Mouse (Mus musculus): ENCODE measurements around the gene Mapkbp1.

The Mapkbp1 gene

DNA sequence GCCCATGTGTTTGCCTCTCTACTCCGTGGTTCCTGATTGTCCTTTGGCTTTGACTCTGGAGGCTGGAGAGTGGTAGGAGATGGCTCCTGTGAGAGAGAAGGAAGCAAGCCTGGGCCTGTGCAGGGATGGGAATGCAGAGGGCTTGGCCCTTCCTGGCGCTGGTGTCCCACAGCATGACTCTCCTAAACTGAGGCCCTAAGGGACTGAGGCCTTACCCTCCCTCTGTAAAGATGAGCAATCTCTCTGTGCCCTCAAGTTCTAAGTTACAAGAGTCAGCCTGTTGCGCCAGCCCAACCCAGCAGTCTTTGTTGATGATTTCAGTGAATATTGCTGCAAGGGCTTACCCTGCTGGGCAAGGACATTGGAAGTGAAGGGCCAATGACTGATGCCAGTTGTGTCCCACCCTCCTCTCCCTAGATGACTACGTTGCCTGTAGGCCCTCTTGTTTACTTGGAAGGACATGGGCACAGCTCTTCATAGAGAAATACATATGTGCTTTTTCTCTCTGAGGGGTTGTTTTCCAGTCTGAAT, 35.2 kb downstream of the Mapkbp1 start:
- DNase-seq (ENCODE audit: low read depth in 1 of 2, low spot score in 2 of 2), result no peak

DNA sequence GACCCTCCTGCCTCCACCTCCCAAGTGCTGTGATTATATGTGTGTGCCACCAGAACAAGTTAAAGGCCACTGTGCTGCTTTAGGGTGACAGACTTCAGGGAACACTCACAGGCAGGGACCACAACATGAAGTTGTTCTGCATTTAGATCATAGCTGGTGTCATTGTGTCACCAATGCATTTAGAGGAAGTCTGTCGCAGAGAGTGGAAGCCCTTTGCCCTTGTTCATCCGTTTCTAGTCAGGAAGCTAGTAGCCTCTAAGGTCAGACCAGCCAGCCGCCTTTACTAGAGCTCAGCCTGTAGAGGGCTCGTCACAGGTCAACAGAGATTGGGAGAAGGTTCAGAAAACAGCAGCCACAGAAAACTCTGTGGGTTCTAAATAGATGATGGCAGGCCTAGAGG, 36.2 kb downstream of the Mapkbp1 start:
- DNase-seq (ENCODE audit: low read depth in 1 of 2, low spot score in 2 of 2), result peak; percentile 5 to 37

DNA sequence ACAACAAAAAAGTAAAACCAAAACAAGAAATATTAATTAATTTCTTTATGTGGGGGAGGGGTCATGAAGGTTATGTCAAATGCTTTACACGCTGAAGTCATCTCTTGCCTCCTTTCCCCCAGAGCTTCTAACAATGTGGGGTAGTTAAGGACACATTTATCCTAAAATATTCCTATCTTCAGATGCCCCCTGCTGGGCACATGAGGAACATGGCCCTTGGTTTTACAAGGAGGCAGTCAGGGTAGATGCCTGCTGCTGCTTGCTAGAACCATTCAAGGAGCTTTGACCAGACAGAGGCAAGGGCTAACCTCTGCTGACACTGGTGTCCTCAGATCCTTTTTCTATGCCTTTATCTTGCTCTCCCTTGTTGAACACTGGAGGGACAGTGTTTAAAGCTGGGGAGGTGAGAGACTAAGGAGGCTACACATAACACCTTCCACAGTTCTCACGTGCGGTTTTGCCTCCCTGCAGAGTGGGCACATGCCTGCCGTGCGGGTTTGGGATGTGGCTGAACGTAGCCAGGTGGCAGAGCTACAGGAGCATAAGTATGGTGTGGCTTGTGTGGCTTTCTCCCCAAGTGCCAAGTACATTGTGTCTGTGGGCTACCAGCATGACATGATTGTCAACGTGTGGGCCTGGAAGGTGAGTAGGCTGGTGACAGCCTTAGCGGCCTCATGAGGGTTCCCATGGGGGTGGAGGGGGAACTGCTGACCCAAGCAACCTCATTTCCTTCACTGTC, 39.1 kb downstream of the Mapkbp1 start:
- DNase-seq (ENCODE audit: low read depth in 1 of 2, low spot score in 2 of 2), result no peak

DNA sequence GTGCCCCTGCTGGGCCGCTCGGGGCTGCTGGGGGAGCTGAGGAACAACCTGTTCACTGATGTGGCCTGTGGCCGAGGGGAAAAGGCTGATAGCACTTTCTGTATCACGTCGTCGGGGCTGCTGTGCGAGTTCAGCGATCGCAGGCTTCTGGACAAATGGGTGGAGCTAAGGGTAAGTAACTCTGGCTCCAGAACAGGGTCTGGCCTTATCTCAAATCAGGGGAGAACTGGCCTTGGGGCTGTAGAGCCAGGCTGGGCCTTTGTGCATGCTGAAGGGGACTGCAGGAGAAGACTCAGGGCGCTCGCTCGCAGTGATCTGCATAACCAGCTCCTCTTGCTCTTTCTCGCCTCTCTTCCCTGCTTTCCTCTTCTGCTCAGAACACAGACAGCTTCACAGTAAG, 40.4 kb downstream of the Mapkbp1 start:
- no peak for DNase-seq (ENCODE audit: low read depth in 1 of 2, low spot score in 2 of 2)

DNA sequence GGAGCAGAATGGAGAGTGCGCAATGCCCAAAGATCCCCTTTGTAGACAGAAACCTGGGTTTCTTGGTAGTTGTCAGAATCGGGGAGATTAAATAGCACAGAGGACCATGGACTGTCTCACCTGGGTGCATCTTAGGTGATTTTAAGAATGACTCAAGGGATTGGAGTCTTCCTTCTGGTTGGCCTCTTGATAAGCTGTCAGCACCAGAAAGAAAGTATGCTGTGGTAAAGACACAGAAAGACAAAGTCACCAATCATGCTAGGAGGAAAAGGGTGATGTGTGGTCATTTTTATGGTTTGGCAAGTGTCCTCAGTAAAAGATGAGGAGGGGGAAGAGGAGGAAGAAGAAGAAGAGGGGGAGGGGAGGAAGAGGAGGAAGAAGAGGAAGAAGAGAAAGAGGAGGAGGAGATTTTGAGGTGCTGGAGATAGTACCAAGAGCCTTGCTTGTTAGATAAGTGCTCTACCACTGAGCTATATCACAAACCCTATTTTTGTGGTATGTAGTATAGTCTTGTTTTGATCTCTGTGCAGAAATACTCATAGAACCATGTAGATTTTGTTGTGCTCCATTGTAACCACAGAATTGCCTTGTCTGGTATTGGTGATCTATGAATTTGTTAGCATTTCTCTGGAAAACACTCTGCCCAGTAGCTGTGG, 41.5 kb downstream of the Mapkbp1 start:
- no peak for DNase-seq (ENCODE audit: low read depth in 1 of 2, low spot score in 2 of 2)

DNA sequence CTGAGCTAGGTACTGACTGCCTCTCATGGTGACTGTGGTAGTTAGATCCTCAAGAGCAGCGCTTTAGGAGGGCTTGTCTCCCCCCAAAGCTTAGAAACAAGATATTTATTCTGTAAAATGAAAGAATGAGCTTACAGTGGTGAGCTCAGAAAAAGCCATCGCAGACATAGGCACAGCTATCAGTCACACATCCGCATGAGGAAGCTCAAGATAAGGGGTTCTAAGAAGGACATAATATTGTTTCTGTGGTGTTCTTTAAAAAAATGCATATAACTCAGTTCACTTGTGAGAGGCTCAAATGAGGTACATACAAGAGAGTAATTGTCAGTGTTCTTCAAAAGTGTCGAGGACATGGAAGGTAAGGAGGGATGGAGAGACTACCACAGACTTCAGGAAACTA, 43.4 kb downstream of the Mapkbp1 start:
- DNase-seq (ENCODE audit: low read depth in 1 of 2, low spot score in 2 of 2), result no peak

DNA sequence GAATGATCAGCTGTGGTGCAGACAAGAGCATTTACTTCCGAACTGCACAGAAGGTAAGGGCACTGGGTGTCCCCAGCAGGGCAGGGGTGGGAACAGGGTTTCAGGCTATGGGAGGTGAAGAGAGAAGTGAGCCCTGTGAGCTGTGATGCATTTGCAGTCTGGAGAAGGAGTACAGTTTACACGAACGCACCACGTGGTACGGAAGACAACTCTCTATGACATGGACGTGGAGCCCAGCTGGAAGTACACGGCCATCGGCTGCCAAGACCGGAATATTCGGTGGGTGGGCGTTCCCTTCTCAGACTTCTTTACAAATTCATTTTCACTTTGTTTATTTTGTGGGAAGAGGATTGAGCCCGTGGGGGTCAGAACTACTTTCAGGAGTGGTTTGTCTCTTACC, 45.1 kb downstream of the Mapkbp1 start:
- DNase-seq (ENCODE audit: low read depth in 1 of 2, low spot score in 2 of 2), result no peak

DNA sequence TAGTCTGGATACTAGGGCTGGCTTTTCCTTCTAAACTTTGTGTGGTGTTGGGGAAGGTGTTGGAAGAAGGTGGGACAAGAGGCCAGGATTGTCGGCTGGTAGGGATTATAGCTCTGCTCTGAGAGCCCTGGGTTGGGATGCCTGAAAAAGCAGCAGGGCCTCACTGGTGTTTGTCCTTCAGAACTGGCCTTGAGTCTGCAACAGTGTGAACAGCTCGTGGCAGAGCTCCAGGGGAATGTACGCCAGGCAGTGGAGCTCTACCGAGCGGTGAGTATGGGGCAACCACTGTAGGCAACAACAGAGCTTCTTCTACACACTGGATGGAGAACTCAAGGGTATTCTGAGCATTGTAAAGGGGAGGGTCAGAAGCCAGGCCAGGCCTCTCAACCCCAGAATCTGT, 51.8 kb downstream of the Mapkbp1 start:
- no peak for DNase-seq (ENCODE audit: low read depth in 1 of 2, low spot score in 2 of 2)

DNA sequence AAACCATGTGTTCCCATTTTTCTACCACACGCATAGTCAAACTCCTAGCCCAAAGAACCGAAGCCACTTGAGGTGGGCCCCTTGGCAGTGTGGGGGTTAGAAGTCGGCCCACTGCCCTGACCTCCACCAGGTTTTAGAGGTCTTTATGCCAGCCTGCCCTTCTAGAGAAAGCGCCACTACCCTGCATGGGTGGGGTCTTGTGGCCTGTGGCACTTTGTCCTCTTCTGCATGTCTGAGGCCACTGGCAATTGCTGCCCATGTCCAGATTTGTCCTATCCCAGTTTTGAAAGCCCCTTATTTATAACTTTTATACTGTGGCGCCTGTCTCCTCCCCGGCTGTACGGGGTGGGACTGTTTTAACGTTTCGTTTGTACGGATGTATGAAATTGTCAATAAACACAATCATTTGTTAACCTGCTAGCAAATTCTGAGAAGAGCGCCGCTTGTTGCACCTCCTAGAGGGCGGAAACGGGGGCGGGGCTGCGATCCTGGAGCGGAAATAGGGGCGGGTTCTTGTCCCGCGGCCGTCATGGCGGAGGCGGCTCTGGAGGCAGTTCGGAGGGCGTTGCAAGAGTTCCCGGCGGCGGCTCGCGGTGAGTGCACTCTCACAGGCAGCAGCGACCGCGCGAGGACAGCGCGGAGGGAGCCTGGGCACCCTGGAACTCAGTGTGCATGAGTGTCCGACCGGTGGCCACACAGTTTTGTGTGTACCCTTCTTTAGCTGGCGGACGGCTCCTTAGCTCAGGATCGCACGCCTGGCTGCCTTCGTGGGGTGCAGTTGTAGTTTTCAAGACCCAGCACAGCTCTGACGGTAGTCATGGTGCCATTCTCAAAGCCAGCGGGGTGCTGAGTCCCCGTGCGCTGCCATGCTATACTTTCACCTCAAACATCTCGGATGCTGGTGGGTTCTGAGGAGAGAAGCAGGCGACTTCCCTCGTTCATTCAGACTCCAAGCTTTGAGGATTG, 54.8 kb downstream of the Mapkbp1 start, which contains the start of the genes Jmjd7 and Gm28042:
Gene Jmjd7, plus strand, starts transcription at position 500 of the 966 bp plus-strand sequence.
Gene Gm28042, plus strand, starts transcription at position 510 of the 966 bp plus-strand sequence.
- peak; percentile 58 to 83 for DNase-seq (ENCODE audit: low read depth in 1 of 2, low spot score in 2 of 2)

DNA sequence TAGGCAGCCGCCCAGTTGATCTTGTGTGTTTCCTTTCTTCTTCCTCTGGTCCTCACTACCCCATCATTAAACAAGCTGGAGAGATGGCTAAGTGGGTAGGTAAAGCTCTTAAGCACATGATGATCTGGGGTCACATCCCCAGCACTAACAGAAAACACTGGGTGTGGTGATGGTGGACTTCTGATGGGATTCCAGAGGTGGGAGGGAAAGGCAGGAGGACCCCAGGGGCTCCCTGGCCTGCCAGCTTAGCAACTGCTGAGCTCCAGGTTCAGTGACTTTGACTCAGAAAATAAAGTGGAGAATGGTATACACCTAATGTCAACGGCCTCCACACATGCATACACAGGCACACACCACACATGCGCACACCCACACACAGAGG, 55.4 kb downstream of the Mapkbp1 start:
- DNase-seq (ENCODE audit: low read depth in 1 of 2, low spot score in 2 of 2), result no peak

DNA sequence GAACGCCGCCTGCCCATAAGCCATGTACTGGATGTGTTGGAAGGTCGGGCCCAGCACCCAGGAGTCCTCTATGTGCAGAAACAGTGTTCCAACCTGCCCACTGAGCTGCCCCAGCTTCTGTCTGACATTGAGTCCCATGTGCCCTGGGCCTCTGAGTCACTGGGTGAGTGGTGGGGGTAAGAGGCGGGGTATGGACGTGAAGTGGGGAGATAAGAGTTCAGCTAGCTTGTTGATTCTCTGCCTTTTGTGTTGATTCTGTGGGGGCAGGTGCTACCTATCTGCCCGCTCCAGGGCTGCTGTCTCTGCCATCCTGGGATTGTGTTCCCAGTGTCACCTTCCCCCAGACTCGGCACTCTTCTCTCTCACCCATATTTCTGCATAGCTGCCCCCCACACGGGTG, 57.9 kb downstream of the Mapkbp1 start:
- no peak for DNase-seq (ENCODE audit: low read depth in 1 of 2, low spot score in 2 of 2)

DNA sequence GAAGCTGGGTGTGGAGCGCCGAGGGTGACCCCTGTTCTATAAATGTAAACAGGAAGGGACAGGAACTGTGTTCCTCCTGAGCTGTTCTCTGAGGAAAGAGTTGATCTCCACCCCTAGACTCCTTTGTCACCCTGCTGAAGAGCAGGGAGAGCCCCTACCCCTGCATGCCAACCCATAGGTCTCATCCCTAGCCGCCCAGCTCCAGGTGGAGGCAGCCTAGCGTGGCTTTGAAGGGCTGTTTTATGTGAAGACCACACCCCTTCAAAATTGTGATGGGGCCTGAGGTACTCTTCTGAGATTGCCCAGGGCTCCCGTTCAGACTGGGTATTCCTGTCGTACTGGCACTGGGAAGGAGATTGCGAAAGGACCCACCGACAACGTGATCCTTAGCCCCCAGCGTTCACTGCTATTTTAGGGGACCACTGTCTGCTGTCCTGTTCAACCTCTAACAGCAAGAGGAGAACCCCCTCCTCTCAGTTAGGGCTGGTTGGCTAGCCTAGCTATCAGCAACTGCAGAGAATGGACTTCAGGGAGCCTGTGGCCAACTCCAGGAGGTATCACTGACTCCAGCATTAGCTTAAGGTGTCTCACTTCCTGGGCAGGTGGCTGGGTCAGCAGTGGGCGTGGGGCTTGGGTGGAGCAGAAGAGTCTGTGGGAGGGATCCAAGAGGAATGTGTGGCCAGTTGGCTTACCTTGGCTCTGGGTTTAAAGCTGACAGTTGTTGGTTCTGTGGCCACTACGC, 60.4 kb downstream of the Mapkbp1 start, which contains the start of gene Pla2g4b:
Gene Pla2g4b, plus strand, starts transcription at position 692 of the 742 bp plus-strand sequence.
- DNase-seq (ENCODE audit: low read depth in 1 of 2, low spot score in 2 of 2), result no peak

DNA sequence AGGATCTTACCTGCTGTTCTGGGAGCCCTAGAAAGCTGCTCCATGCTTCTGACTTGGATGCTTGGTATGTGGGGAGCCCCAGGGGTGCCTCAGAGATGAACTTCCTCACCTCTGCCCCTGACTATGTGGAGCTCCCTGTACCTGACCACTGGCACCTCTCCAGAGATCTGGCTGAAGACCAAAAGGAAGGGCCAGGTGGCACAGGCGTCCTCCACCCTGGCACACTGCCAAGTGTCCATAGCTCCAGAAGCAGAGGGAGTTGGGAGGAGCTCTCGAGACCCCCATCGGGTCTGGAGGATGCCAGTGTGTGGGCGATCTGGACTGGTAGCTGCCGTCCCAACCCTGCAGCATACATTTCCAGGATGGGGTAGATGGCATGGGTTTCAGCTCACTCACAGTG, 61.2 kb downstream of the Mapkbp1 start:
- no peak for DNase-seq (ENCODE audit: low read depth in 1 of 2, low spot score in 2 of 2)

DNA sequence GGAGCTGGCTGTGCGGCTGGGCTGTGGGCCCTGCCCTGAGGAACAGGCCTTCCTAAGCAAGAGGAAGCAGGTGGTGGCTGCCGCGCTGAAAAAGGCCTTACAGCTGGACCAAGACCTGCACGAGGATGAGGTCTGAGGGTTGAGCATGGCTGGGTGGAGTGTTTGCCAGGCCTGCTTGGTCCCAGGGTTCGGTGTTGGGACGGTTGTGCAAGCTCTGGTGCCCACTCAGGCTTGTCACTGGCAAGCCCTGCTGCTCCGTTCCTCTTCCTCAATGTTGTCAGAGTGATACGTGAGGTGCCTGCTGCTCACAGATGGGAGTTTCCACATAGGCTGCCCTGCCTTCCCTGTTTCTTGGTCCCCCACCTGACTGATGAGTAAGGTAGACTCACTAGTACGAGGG, 65.2 kb downstream of the Mapkbp1 start:
- peak; percentile 9 to 10 for DNase-seq (ENCODE audit: low read depth in 1 of 2, low spot score in 2 of 2)

DNA sequence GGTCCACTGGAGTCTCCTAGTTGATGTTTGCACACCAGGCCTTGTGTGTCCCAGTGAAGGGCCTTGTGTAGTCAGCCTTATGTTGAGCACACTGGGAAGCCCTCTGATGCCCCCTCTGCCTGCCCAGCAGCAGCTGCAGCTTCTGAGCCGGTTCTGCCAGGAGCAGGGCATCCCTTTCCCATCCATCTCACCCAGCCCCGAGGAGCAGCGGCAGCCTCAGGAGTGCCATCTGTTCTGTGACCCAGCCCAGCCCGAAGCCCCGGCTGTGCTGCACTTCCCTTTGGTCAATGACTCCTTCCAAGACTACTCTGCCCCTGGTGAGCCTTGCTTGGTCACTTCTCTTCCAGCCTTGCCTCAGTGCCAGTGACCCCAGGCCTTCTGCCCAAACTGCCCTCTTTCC, 68.5 kb downstream of the Mapkbp1 start:
- DNase-seq (ENCODE audit: low read depth in 1 of 2, low spot score in 2 of 2), result no peak

DNA sequence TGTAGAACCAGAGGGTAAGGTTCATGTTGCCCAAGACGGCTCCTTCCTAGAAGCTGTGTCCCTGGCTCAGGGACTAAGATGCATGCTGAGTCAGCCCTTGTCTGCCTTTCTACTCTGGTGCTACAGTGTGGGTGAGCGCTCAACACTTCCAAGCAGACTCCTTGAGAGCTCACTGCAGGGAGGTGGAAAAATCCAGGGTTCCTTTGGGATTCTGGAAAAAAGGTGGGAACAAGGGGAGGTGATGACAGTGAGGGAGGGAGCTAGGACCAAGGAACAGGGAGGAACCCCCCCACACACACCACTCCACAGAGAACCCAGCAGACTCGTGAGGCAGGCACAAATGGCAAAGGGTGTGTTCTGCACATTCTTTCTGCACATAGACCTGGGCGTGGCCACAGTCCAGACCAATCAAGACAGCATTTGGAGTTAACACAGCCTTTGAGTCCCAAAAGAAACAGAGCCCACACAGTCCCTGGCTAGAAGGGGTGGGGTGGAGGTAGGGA, 71.7 kb downstream of the Mapkbp1 start:
- DNase-seq (ENCODE audit: low read depth in 1 of 2, low spot score in 2 of 2), result no peak

DNA sequence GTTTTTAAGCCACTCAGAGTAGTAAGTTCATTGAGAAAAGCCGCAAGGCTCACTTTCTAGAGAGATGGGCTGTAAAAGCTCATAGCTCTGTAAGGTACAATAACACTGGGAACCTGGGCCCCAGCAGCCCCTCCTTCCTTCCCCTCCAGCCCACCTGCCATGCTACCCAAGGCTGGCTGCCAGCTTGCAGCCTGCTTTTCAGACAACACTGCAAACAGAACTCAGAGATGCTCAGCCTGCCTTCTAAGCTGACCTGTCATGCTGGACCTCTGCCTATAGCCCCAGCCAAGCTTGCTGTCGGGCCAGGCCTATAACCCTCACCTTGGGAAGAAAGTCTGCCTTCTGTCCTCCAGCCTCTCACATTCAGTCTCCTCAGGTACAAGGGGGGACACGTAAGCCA, 72.2 kb downstream of the Mapkbp1 start:
- no peak for DNase-seq (ENCODE audit: low read depth in 1 of 2, low spot score in 2 of 2)

DNA sequence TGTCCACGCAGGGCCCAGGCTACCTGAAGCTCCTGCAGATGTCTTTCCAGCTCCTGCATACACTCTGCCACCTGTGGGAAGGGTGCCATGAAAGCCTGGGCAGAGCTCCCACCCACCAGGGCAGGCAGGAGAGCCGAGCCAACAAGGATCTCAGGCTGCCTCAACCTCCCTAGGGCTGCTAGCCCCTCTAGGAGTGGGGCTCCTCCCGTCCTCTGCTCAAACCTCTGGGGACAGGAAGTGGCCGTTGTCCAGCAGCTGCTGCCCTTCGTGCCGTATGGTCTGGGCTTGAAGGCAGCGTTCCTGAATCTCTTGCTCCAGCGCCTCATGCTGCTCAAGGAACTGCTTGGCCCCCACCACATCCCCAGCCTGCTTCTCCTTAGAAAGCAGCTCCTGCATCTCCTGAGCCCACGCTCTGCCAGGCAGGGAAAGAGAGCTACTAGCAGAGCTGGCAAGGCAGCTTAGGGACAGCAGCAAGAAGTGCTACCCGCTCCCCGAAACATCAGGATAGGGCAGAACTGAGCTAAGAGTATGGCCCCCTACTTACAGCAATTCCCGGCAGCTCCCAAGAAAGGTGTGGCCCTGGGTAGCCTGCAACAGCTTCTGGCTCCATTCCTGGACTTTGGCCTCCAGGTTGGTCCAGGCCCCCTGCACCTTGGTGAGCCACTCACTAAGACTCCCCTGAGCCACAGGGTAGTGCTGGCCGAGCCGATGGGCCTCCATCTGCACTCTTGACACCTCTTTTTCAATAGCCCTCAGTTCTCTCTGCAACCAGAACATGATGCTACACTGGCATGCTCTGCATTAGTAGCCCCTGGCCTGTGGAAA, 74.2 kb downstream of the Mapkbp1 start:
- no peak for DNase-seq (ENCODE audit: low read depth in 1 of 2, low spot score in 2 of 2)

DNA sequence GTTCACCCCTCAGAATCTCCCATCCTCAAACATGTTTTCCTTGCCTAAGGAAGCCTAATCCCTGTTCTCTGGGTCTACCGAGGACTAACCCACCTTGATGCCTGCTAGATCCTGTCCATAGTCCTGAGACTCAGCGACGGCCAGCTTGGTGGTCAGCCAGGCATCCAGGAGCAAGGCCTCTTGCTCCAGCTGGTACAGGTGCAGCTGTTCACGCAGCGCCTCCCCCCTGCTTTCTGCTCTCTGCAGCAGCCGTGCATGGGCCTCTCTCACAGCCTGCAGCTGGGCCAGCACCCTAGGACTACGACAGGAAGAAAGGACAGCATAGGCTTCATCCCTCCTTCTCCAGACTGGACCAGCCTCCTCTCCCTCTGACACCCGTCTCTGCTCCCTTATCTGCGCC, 75.7 kb downstream of the Mapkbp1 start:
- no peak for DNase-seq (ENCODE audit: low read depth in 1 of 2, low spot score in 2 of 2)

Data from monocyte, adult 2 months (primary cell).